Mouse (Mus musculus) left cerebral cortex, postnatal 10 days (tissue): ENCODE data around the gene Trim2. TPM values are rescaled to one million over a fixed set of nuclear protein-coding genes. Genes with fewer than 3 reads are reported as not detected.

ENCODE experiments used
- DNase-seq, 2 experiments: peaks; one replicate each; pipeline ENCODE4 v3.0.0; 2021 to 2022; ENCODE audit warnings: low spot score in 2 of 2, mixed read lengths in 1 of 2; ENCODE audit errors: extremely low spot score in 1 of 2
- intact Hi-C: fragments of 180-260 bp; cut with DNase I; formaldehyde crosslinking; loops from one replicate; pipeline ENCODE4 v1.15.1; 2025
- total RNA-seq, 2 experiments: library from RNA; stranded (reverse); gene quantifications; 2 replicates each; pipeline ENCODE4 v1.2.3; 2021

Gene Trim2
- total RNA-seq, 2 experiments from 2014 or later: 186 to 212 TPM

DNA sequence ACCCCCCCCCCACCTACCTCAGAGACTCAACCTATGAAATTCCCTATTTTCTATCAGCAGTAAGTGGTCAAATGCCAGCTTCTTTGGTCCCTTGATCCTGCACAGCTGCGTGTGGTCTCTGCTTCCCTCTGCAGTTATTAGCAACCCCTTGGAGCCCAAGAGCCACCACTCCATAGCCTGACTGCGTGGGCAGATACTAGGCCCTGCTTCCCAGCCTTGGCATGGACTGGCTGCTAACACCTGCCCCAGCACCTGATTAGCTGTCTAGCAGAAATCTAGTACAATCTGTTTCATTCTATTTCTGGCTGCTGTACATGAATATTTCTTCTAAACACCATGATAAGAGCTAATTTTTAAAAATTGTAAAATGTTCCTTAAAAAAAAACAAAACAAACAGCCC lies 10.0 kb downstream of the Trim2 start:
- intact Hi-C loops: no loop called here
- DNase-seq: no peak

GRCm38 (mm10) chr3:84294734-84295133 lies 11.9 kb downstream of the Trim2 start:
- no peak for DNase-seq
- intact Hi-C loops: no loop called here

- intact Hi-C loops: no loop called here
- no peak for DNase-seq
Measured at GRCm38 (mm10) chr3:84293666-84294595, 12.7 kb downstream of the Trim2 start.

GRCm38 (mm10) chr3:84292238-84292637 lies 14.4 kb downstream of the Trim2 start:
- intact Hi-C loops: no loop called here
- DNase-seq: no peak

- no peak for DNase-seq
- intact Hi-C loops: no loop called here
Measured at GRCm38 (mm10) chr3:84288931-84289330, 17.7 kb downstream of the Trim2 start.

DNA sequence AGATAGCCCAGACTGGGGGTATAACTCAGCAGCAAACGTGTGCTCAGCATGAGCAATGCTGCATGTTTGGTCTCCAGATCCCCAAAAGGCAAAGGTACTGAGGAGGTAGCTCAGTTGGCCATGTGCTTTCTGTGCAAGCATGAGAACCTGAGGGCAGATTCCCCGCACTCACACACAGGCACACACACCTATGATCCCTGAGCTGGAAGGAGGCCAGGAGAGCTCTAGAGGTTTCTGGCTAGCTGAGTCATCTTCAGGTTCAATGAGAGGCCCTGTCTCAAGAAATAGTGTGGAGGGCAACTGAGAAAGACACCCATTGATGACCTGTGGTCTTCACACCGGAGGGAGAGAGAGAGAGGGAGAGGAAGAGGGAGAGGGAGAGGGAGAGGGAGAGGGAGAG lies 19.4 kb downstream of the Trim2 start:
- DNase-seq: no peak

GRCm38 (mm10) chr3:84286311-84286710 lies 20.4 kb downstream of the Trim2 start:
- intact Hi-C loops: no loop called here

More for the DNA sequence above, 19.4 kb downstream of the Trim2 start:
- intact Hi-C loops: no loop called here

DNA sequence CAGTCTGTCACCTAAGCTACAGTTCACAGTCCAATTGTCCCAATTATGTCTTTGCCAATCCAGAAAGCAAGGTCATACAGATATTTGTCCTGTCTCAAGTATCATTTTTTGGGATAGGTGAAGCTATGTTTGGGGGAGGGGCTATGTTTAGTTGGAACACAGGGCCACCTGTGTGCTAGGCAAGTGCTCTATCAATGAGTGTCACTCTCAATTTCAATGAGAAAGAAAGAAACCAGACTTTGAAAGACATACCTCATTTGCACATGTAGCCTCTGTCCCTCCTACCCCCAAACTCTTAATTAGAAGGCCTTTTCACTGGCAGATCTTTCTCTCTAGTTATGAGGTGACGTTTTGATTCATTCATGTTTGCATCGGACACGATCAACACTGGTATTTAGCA lies 21.9 kb downstream of the Trim2 start:
- no peak for DNase-seq
- intact Hi-C loops: no loop called here

More at GRCm38 (mm10) chr3:84286311-84286710, 20.4 kb downstream of the Trim2 start:
- no peak for DNase-seq

DNA sequence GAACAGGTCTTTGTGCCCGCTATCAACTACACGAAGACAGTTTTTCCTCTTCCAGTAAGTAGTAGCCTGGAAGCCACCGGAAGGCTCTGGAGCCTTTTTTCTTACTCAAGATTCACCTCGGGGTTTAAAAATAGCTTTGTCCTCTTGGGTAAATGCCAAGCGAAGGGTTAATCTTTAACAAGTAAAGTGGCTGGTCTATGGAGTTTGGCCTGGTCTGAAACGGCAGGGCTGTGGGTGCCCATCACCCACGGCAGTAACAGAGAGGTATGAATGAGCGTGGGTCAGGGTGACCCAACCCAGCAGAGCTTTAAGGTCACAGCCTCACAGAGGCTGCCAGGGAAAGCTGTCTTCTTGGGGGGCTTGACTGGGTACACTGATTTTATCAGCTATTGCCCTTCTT lies 23.2 kb downstream of the Trim2 start:
- no peak for DNase-seq
- intact Hi-C loops: no loop called here

DNA sequence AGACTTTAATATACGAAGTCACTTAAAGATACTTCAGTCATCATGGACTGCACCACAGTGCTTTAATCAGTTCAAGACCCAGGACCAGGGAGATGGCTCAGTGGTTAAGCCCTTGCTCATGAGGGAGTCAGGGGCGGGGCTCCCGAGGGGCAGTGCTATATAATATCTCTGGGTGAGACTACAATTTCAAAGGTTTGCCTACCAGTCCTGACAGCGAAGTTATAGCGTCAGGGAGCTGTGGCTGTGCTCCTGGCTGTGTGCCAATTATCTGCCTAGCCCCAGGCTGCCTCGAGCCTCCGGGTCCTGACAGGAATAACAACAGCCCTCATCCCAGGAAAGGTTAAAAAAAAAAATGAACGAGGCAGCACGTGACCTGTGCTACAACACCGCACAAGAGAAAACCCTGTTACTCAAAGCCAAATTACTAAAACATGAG lies 24.7 kb downstream of the Trim2 start:
- no peak for DNase-seq
- intact Hi-C loops: no loop called here

- intact Hi-C loops: no loop called here
- no peak for DNase-seq
Measured at GRCm38 (mm10) chr3:84278809-84279208, 27.9 kb downstream of the Trim2 start.

- DNase-seq: no peak
- intact Hi-C loops: no loop called here
Measured at GRCm38 (mm10) chr3:84275124-84275523, 31.6 kb downstream of the Trim2 start.

- DNase-seq: no peak
- intact Hi-C loops: no loop called here
Measured at GRCm38 (mm10) chr3:84272293-84273015, 34.2 kb downstream of the Trim2 start.

- intact Hi-C loops: no loop called here
- no peak for DNase-seq
Measured at GRCm38 (mm10) chr3:84271794-84272193, 34.9 kb downstream of the Trim2 start.

DNA sequence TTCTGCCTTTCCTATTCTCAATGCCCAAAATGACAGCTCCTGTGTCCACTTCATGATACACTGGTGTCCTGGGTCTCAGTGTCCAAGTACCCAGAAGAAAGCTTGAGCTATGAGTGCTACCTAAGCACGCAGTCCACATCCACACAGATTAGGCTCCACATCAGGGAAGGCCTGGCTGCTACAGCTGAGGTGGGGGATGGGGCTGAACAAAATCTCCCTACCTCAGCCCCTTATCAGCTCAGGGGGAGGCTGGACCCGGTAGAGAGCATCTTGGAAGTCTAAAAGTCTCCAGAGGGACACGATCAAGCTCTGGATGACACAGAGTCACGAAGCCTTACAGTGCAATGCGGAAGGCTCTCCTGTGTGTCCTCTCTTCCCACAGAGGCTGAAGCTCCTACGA lies 35.6 kb downstream of the Trim2 start:
- DNase-seq: no peak
- intact Hi-C loops: no loop called here

GRCm38 (mm10) chr3:84270624-84270995 lies 36.1 kb downstream of the Trim2 start:
- DNase-seq: no peak
- intact Hi-C loops: no loop called here

DNA sequence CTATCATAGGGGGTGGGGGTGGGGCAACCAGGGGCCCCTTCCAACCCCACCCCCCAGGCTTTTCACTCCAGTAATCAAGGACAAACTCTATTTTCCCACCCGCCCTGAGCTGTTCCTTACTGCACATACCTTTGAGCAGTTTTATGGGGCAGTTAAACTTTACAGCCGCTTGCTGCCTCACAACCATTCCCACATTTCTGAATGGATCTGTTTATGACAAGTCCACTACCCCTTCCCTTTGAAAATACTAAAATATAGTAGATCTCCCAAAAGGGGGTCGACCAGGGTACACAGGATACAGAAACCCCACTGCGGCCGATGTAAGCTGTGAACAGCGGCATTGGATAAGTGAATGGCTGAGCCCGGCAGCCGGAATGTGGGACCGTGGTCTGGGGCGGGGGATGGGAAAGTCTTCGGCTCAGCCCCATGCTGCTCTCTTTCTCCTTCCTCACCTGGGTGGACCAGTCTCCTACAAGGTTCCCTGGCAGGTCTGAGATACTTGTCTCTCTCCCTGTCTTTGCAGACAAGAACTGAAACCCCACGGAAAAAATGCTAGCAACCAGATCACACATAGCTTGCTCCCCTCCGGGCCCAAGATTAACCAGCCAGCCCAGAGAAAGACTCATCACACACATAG lies 36.6 kb downstream of the Trim2 start:
- no peak for DNase-seq
- intact Hi-C loops: no loop called here

- intact Hi-C loops: no loop called here
- DNase-seq: no peak
Measured at GRCm38 (mm10) chr3:84268434-84268833, 38.2 kb downstream of the Trim2 start.

- no peak for DNase-seq
- intact Hi-C loops: no loop called here
Measured at GRCm38 (mm10) chr3:84266391-84266931, 40.2 kb downstream of the Trim2 start.
